Mouse (Mus musculus): ENCODE data around the gene Sema6d.

- TF ChIP-seq EP300 (IDR thresholded peaks at IDR 0.05; ENCODE audit: insufficient read depth, low read depth, low read length) (no peak), CTCF (IDR thresholded peaks at IDR 0.05) (no peak)
These were observed 99.5 kb downstream of the Sema6d start for GRCm38 (mm10) chr2:124189271-124189670.
